Mouse (Mus musculus): ENCODE results near the gene Skiv2l.
"Not testable (repeated sequence)": the region's sequence is repeated elsewhere in the genome, so short reads cannot be mapped to it uniquely, and the experiment has no call there.

Skiv2l gene

DNA sequence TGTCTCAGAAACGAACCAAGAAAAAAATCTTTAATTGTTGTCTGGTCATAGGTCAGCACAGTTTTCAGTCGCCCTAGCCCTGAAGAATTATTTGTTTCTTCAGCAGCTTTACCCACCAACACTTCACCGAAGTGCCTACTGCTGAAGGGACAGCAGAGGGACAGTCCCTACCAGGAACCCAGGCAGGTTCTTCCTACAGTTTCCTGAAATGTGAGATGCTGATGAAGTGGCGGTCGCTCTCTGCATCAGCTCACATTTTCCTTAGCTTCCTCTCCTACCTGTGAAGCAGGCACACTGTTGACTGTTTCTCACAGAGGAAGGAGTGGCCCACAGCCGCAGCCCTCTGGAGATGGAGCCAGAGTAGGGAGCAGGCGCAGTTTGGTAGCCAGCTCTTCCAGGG is 16.0 kb upstream of the Skiv2l start:
- DNase-seq, result no peak

DNA sequence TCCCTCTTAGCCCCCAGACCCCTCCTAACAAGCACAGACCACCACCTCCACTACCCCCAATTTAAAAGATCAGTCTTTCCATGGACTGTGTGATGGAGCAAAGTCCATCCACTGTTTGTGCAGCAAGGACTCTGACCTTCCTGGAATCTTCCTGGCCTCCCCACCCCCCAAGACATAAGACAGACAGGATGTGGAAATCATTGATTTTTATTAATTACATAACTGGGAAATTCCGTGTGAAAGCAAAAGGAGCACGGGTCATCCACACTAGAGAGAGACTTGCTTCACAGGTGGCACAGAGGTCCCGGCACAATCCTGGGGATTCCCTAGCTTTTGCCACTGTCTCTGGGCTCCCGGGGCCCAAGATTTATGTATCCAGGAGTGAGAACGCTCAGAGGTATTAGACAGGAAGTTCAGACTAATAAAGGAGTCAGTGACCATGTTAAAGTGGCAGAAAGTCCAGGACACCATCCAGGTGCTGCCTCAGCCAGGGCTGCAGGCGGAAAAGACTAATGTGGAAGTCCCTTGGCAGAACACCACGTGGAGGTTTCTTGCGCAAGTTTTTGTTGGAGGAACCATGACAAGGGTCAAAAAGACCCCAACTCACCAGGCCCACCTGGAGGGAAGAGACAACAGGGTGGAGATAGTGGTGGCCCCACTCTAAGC is 12.5 kb upstream of the Skiv2l start, which contains the start of gene Cfb:
Cfb (minus strand) TSS at position 103 of the 666 bp plus-strand sequence.
- no peak for DNase-seq

DNA sequence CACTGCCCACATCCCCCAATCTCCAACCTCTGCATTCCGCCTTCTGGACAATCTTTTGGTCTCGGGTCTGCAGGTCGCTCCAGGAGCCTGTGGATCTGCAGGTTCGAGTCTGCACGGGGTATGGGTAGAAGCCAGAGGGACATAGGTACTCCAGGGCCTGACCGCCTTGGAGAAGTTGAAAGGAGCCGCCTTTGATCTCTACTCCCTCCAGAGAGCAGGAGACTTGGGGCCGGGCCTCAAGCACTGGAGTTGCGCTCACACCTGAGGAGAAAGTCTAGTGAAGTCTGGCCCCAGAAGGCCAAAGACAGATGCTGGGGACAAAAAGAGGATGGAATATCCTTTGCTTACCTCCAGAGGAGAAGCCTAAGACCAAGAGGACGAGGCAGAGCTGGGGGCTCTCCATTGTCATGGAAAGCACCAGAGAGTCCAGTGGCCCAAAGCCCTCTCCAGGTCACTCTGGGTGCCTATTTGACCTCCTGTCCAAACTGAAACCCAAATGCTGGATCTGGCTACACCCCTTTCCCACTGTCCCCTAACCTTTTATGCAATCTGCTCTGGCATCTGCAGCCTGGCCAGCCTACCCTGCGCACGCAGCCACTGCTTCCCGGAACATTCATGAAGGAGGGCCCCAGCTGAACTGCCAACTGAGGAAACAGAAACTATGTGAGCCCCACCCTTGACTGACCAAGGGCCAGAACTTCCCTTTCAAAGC is 11.8 kb upstream of the Skiv2l start:
- DNase-seq, result no peak

DNA sequence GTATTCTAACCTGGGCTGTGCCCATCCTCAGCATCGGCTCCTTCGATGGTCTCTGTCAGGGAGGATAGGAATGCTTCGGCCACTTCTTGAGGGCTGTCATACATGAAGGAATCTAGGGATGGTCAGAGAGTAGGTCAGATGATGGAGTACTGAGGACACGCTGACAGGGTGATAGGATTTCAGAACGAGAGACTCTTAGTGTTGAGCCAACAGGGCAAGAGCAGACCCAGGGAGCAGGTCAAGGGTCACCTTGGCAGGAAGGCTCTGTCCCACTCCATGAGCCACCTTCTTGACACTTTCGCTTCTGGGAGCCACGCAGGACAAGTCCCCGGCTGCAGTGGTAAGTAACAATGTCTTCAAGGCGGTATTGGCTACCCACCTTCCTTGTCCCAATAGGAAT is 10.5 kb upstream of the Skiv2l start:
- no peak for DNase-seq

DNA sequence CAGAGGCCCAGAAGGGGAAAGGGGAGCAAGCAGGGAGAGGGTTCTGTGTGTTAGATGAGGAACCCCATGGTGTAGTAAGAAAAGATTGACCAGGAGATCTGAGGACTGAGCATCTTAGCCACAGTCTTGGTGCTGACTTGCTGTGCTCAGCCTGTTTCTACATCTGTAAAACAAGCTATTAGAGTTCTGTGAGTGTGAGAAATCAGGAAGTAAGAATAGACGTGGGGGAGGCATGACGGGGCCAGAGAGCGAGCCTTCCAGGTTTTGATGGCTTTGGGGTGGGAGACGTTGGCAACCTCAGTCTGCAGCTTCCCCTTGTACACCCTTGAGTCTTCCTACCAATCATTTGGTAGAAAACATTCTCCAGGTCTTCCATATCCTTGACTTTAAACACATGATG is 8.7 kb upstream of the Skiv2l start:
- DNase-seq, result no peak

DNA sequence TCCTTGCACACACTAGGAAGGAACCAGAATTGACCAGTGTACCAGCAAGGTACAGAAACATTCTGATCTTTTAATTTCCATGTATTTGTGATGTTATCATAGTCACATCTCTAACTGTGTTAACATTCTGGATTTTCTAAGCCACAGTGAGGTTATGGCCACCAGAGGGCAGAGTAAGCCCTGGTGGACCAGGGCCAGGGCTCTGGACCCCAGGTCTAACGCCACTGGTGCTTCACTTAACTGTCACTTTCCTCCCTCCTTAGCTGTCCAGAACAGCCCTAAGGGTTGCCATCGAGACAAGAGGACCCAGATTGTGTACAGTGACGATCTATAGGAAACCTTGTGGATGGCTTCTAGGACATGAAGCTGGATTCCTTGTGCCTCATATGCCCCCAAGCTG is 5.8 kb upstream of the Skiv2l start:
- peak; percentile 72 for DNase-seq

DNA sequence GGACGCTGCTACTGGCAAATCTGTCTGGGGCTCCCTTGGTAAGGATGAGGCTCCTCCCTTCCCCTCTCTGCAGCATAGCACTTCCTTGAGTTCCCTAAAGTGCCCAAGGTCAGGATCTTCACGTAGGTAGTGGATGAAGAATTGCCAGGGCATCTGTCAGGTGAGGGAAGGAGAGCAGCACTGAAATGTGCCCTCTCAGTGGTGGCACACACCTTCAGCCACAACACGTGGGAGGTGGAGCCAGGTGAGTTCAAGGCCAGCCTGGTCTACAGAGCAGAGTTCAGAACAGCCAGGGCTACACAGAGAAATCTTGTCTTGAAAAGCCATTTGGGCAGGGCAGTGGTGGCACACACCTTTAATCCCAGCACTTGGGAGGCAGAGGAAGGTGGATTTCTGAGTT is 4.8 kb upstream of the Skiv2l start:
- no peak for DNase-seq

DNA sequence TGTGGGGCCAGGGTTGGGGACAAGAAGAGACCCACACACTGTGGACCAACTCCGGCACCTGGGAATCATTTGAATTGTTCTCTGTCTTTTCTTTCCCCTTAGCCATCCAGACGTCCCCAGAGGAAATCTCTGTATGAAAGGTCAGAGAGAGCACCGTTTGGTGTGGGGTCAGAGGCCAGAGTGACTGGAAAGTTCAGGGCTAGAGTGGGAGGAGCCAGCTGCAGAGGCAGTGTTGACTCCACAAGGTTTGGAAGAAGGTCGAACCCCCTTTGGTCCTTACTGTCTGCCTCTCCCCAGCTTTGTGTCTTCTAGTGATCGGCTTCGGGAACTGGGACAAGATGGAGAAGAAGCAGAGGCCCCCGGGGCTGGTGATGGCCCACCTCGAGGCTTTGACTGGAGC is 3.5 kb upstream of the Skiv2l start:
- no peak for DNase-seq

GRCm38 (mm10) chr17:34850517-34851125 is 611 bp upstream of the Skiv2l start:
- no peak for DNase-seq

DNA sequence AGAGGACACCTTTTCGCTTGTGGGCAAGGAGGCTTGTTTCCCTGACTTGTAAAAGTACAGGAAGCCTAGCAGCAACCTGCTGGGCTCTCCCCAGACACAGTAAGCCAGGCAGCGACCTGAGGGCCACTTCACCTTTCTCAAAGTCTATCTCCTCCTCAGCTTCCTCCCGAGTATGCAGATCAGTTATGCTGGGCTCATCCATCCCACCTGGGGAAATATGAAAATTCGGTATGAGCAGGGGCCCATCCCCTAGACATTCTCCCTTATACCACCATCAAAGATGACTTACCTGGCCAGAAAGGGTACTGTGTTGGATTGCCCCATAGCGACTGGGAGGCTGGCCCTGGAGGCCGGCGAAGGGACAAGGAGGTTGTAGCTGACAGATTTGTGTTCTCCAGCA is 2.4 kb downstream of the Skiv2l start:
- no peak for DNase-seq

DNA sequence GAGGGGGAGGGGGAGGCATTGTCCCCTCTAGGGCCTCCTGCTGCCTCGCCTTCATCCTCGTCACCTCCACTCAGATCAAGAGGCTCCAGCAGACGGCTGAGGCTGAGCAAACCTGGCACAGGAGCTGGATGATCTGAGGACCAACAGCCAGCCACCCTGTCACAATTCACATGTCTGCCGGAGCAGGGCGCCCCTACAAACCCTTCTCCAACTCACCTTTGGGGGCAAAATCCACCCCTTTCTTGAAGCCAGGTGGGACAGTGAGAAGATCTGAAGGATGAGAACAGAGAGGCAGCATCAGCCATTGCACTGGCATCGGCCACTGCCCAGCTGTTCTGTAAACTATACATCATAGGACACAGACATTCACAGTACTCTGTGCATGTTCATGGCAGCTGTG is 2.8 kb downstream of the Skiv2l start:
- no peak for DNase-seq

GRCm38 (mm10) chr17:34844884-34845283 is 5.1 kb downstream of the Skiv2l start:
- DNase-seq, result no peak

- no peak for DNase-seq
Observed at GRCm38 (mm10) chr17:34840736-34841307, 9.2 kb downstream of the Skiv2l start.

DNA sequence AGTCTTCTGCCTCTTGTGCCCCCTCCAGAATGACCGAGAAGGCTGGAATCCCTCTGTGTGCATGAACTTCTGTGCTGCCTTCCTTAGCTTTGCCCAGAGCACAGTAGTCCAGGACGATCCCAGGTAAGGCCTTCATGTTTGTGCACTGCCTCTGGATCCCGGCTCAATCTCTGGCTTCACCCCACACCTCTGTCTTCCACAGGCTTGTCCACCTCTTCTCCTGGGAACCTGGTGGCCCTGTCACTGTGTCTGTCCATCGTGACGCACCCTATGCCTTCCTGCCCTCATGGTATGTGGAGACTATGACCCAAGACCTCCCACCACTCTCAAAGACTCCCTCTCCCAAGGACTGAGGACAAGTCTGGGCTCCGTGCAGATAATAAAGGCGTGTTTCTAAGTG is 11.2 kb downstream of the Skiv2l start:
- no peak for DNase-seq

GRCm38 (mm10) chr17:34837464-34838324 is 12.3 kb downstream of the Skiv2l start:
- peak; percentile 7 for DNase-seq

- DNase-seq, result peak; percentile 98
Observed at GRCm38 (mm10) chr17:34836856-34837221, 13.2 kb downstream of the Skiv2l start, which contains the start of the genes Stk19 and Dxo. TSS of gene Stk19 (minus strand) at chr17:34836945. TSS of gene Dxo (plus strand) at chr17:34837019.

- no peak for DNase-seq
Observed at GRCm38 (mm10) chr17:34836155-34836855, 13.7 kb downstream of the Skiv2l start.

GRCm38 (mm10) chr17:34830776-34831175 is 19.2 kb downstream of the Skiv2l start:
- not testable (repeated sequence) for DNase-seq

DNA sequence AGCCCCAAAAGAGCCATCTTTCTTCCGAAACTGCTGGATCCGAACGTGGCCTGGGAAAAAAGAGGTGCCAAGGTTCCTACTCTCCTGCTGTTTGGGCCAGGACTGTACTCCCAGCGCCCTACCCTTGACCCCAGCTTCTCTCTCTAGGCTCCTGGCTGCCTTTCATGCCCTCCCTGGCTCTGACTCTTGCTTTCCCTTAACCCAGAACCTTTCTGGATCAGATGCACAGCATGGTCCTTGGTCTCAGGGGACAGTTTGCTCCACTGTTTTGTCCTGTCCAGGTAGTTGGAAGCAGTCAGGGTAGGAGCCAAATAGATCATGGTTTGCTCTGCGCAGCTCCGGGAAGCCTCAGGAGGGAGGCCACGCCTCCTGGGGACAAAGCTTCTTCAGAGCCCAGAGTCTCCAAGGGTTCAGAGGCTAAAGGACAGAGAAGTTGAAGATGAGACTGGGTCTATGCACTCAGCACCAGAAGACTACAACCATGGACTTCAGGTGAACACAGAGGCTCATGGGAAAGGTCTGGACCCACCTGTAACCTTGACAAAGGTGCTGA is 35.1 kb downstream of the Skiv2l start:
- no peak for DNase-seq

DNA sequence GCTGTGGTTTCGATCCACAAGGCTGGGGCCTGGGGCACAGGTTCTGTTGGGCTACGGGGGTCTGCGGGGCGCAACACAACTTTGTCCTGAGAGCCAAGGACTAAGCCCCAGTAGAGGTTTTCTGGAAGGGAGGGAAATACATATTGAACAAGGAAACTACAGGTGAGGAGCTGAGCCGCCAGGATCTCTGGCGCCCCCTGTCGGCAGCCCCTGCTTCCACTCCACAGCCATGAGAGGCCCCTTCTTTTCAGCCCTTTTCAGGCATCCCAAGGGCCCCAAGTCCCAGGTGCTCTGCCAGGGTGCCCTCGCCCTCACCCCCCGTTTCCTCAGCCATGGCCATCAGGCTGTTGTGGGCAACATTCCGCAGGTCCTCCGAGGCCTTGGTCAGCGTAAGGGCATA is 36.3 kb downstream of the Skiv2l start:
- peak; percentile 17 for DNase-seq

- no peak for DNase-seq
Observed at GRCm38 (mm10) chr17:34811275-34811674, 38.7 kb downstream of the Skiv2l start.

DNA sequence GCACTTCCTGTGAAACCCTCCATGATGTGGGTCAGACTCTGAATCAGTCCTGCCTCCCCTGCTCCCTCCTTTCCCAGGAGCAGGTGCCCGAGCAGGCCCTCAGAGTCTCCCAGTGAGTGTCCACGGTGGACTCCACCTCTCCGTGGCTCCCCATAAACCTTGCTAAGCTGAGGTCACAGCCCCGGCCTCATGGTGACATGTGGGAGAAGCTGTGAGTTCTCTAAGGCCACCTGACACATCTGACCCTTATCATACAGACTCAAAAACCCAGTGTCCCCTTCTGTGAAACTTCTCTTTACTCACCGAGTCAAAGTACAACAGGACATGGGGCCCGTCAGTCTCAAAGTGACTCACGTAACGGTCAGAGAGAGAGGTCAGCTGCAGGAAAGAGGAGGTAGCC is 39.2 kb downstream of the Skiv2l start:
- not testable (repeated sequence) for DNase-seq

All from embryo, embryonic 11 days (tissue).